17 mouse cellular contexts compared by ENCODE assay signal in genomic region chr5:124912946-124913933, GRCm38 (mm10). TPM values are rescaled to one million over a fixed set of nuclear protein-coding genes. Genes with fewer than 3 reads are reported as not detected.
DNase-seq lines count a peak whose midpoint lies in the region; ATAC-seq lines count a peak whose summit lies in the region.
"Had no signal": no experiment of that assay in that cellular context is flagged by ENCODE, and none has a peak within 500 bp of the region (broad histone marks: within the 10 kb centered on the region; RNA-seq: fewer than 3 reads in every experiment).

No protein-coding gene starts in this region.

- H3K4me1 ChIP-seq in embryonic facial prominence, embryonic 10.5 days = peaks cover 25% of the 10 kb centered on the region
- H3K4me1 ChIP-seq in forebrain, embryonic 13.5 days = peaks cover 21% of the 10 kb centered on the region
- peaks cover 22% of the 10 kb centered on the region for H3K4me1 ChIP-seq in limb, embryonic 15.5 days
- H3K4me1 ChIP-seq in neural tube, embryonic 14.5 days (ENCODE audit: control insufficient read depth, insufficient read depth, low read length) = 0 out of 2 replicates have a peak, but pooled peaks cover 4% of the 10 kb centered on the region

- no peaks in the 10 kb centered on the region for H3K36me3 ChIP-seq in embryonic facial prominence, embryonic 10.5 days (replicated peaks)
- no peaks in the 10 kb centered on the region for H3K36me3 ChIP-seq in forebrain, embryonic 13.5 days (ENCODE audit: poor library complexity, severe bottlenecking)
- no peaks in the 10 kb centered on the region for H3K36me3 ChIP-seq in limb, embryonic 15.5 days
- no peaks in the 10 kb centered on the region for H3K36me3 ChIP-seq in neural tube, embryonic 14.5 days (ENCODE audit: control insufficient read depth, insufficient read depth, low read length)
- H3K36me3 ChIP-seq: limb, embryonic 13.5 days; neural tube, embryonic 12.5 days had no signal

- no peaks in the 10 kb centered on the region for H3K27me3 ChIP-seq in embryonic facial prominence, embryonic 10.5 days (replicated peaks; ENCODE audit: low read depth, poor library complexity, severe bottlenecking)
- H3K27me3 ChIP-seq in forebrain, embryonic 13.5 days = no peaks in the 10 kb centered on the region
- H3K27me3 ChIP-seq in limb, embryonic 15.5 days = no peaks in the 10 kb centered on the region
- no peaks in the 10 kb centered on the region for H3K27me3 ChIP-seq in neural tube, embryonic 14.5 days (ENCODE audit: control insufficient read depth, insufficient read depth, low read length)
- H3K27me3 ChIP-seq: limb, embryonic 13.5 days; neural tube, embryonic 12.5 days had no signal

- 35% methylated on average over 20 of the region's 20 CpGs for WGBS in embryonic facial prominence, embryonic 10.5 days
- WGBS in forebrain, embryonic 13.5 days = 15% methylated on average over 20 of the region's 20 CpGs
- WGBS in limb, embryonic 15.5 days = 50% methylated on average over 20 of the region's 20 CpGs
- WGBS in neural tube, embryonic 14.5 days = 29% methylated on average over 20 of the region's 20 CpGs

- 0 out of 2 replicates have a peak overlapping the region, but pooled peaks have one; percentile 7 for H3K4me2 ChIP-seq in forebrain, embryonic 13.5 days
- H3K4me2 ChIP-seq in limb, embryonic 15.5 days = no peak overlapping the region
- no peak overlapping the region for H3K4me2 ChIP-seq in neural tube, embryonic 14.5 days (ENCODE audit: low read depth, low read length)
- H3K4me2 ChIP-seq: limb, embryonic 13.5 days; lung, embryonic 14.5 days; neural tube, embryonic 12.5 days had no signal

- no peak overlapping the region for H3K9ac ChIP-seq in forebrain, embryonic 13.5 days
- H3K9ac ChIP-seq in limb, embryonic 15.5 days = no peak overlapping the region
- H3K9ac ChIP-seq in neural tube, embryonic 14.5 days (replicated peaks; ENCODE audit: low read depth, low read length) = no peak overlapping the region
- H3K9ac ChIP-seq: limb, embryonic 13.5 days; lung, embryonic 14.5 days; neural tube, embryonic 12.5 days had no signal

- peak overlapping the region; percentile 71; the same call in 1 of the 2 replicates for H3K27ac ChIP-seq in embryonic facial prominence, embryonic 10.5 days (replicated peaks)
- peak overlapping the region; percentile 77 for H3K27ac ChIP-seq in forebrain, embryonic 13.5 days
- H3K27ac ChIP-seq in limb, embryonic 15.5 days = peak overlapping the region; percentile 38; the same call in 1 of the 2 replicates
- H3K27ac ChIP-seq in neural tube, embryonic 14.5 days (ENCODE audit: low read depth, low read length) = peak overlapping the region; percentile 28; the same call in 1 of the 2 replicates
- H3K27ac ChIP-seq: limb, embryonic 13.5 days; neural tube, embryonic 12.5 days had no signal

- DNase-seq in embryonic facial prominence, embryonic 10.5 days (ENCODE audit: low spot score) = no peak
- no peak for DNase-seq in thymus, postnatal 14 days
- no peak for DNase-seq in adrenal gland, postnatal 25 days
- DNase-seq: cerebellum, adult 18-20 months; embryo, embryonic 11 days; kidney, adult 18-20 months; kidney, postnatal 4 days; layer of hippocampus, postnatal 36 days; lung, embryonic 14.5 days; right cerebral cortex, adult 18-20 months had no signal

- ATAC-seq in forebrain, embryonic 13.5 days = 0 out of 2 replicates have a peak, but pooled peaks have one; percentile 60
- no peak for ATAC-seq in limb, embryonic 15.5 days (ENCODE audit: insufficient number of reproducible peaks, low FRiP score, low TSS enrichment, low read depth)
- no peak for ATAC-seq in neural tube, embryonic 14.5 days (ENCODE audit: low read depth)
- ATAC-seq in megakaryocyte, adult 5-6 weeks (ENCODE audit: poor library complexity, severe bottlenecking) = no peak
- ATAC-seq: activated CD4-positive, CD25-positive, alpha-beta regulatory T cell, adult 4 months had no signal

- H3K4me3 ChIP-seq in embryonic facial prominence, embryonic 10.5 days = no peak overlapping the region
- H3K4me3 ChIP-seq in forebrain, embryonic 13.5 days = no peak overlapping the region
- H3K4me3 ChIP-seq in limb, embryonic 15.5 days = no peak overlapping the region
- H3K4me3 ChIP-seq in neural tube, embryonic 14.5 days (ENCODE audit: low read depth, low read length) = no peak overlapping the region
- H3K4me3 ChIP-seq: limb, embryonic 13.5 days; neural tube, embryonic 12.5 days had no signal

- H3K9me3 ChIP-seq in embryonic facial prominence, embryonic 10.5 days = no peaks in the 10 kb centered on the region
- no peaks in the 10 kb centered on the region for H3K9me3 ChIP-seq in forebrain, embryonic 13.5 days (replicated peaks)
- no peaks in the 10 kb centered on the region for H3K9me3 ChIP-seq in limb, embryonic 15.5 days
- no peaks in the 10 kb centered on the region for H3K9me3 ChIP-seq in neural tube, embryonic 14.5 days (ENCODE audit: control insufficient read depth, low read length)
- H3K9me3 ChIP-seq: limb, embryonic 13.5 days had no signal

RNA-seq across cellular contexts. Expression of gene Zfp664, which starts 50.7 kb away (rescaled TPM):
- polyA plus RNA-seq in embryonic facial prominence, embryonic 10.5 days (2016; fragmentation: Nextera tagmentation; extraction: Ambion mirVana) = 162 and 171 TPM in 2 replicates
- 148 and 168 TPM in 2 replicates for polyA plus RNA-seq in forebrain, embryonic 13.5 days (2015; fragmentation: Nextera tagmentation; extraction: Ambion mirVana)
- 68.4 and 75.6 TPM in 2 replicates for polyA plus RNA-seq in limb, embryonic 15.5 days (2015; fragmentation: Nextera tagmentation; extraction: Ambion mirVana)
- polyA plus RNA-seq in neural tube, embryonic 14.5 days (2014; fragmentation: Nextera tagmentation; extraction: Ambion mirVana) = 88.3 and 97.2 TPM in 2 replicates
- total RNA-seq in megakaryocyte, adult 5-6 weeks (2015) = 5.5 and 6.3 TPM in 2 replicates
- 7.4 and 7.6 TPM in 2 replicates for total RNA-seq in megakaryocyte, adult 5-6 weeks (2017)
- total RNA-seq in adrenal gland, postnatal 25 days (2021) = 50.1 and 52.9 TPM in 2 replicates

RNA-seq across cellular contexts. Expression of gene Ccdc92, which starts 51.0 kb away (rescaled TPM):
- polyA plus RNA-seq in embryonic facial prominence, embryonic 10.5 days (2016; fragmentation: Nextera tagmentation; extraction: Ambion mirVana) = 12.1 and 13.8 TPM in 2 replicates
- polyA plus RNA-seq in forebrain, embryonic 13.5 days (2015; fragmentation: Nextera tagmentation; extraction: Ambion mirVana) = 21.3 and 22.9 TPM in 2 replicates
- 5.4 and 6.1 TPM in 2 replicates for polyA plus RNA-seq in limb, embryonic 15.5 days (2015; fragmentation: Nextera tagmentation; extraction: Ambion mirVana)
- 49.0 and 59.0 TPM in 2 replicates for polyA plus RNA-seq in neural tube, embryonic 14.5 days (2014; fragmentation: Nextera tagmentation; extraction: Ambion mirVana)
- 0.16 and 0.36 TPM in 2 replicates for total RNA-seq in megakaryocyte, adult 5-6 weeks (2015)
- 0.69 and 1.1 TPM in 2 replicates for total RNA-seq in megakaryocyte, adult 5-6 weeks (2017)
- 5.2 TPM in 2 replicates for total RNA-seq in adrenal gland, postnatal 25 days (2021)
